Mouse (Mus musculus) embryonic fibroblast, embryonic 13.5 days (primary cell): ENCODE results near the gene Chit1. TPM values are rescaled to one million over a fixed set of nuclear protein-coding genes. Genes with fewer than 3 reads are reported as not detected.

Experiments used
- H3K27ac ChIP-seq: 2 replicates; pipeline ENCODE4 v1.5.1; 2012; ENCODE audit warnings: low read length, control low read depth, inconsistent platforms; ENCODE audit not compliant: insufficient read depth
- H3K4me1 ChIP-seq: 2 replicates; pipeline ENCODE4 v1.6.1; 2011; ENCODE audit warnings: low read length; ENCODE audit not compliant: control insufficient read depth, insufficient read depth
- H3K4me3 ChIP-seq: 2 replicates; pipeline ENCODE4 v1.5.1; 2011; ENCODE audit warnings: mild to moderate bottlenecking, control low read depth, low read length; ENCODE audit not compliant: insufficient read depth
- CTCF ChIP-seq: IDR thresholded peaks from 2 replicates; pipeline ENCODE4 v1.5.1; 2011; ENCODE audit warnings: mild to moderate bottlenecking, control low read depth, low read length, moderate library complexity, borderline replicate concordance; ENCODE audit not compliant: insufficient read depth
- POLR2A ChIP-seq: IDR thresholded peaks from 2 replicates; pipeline ENCODE4 v1.6.1; 2011; ENCODE audit warnings: low read depth, mild to moderate bottlenecking, control low read depth, low read length, moderate library complexity
- polyA plus RNA-seq: library from polyadenylated mRNA; stranded (reverse); fragments of >200 nt; gene quantifications from 2 replicates; pipeline ENCODE4 v1.2.4, GENCODE M21; 2011; ENCODE audit warnings: low read depth; ENCODE audit not compliant: missing spikeins, insufficient read length

Gene Chit1
- polyA plus RNA-seq, 1 experiment: not detected

- no peak for TF ChIP-seq CTCF
- TF ChIP-seq POLR2A: peak; percentile 74
- Histone ChIP-seq H3K4me1 (peaks cover 26% of the 10 kb centered on the region), H3K4me3 (peak overlapping the region; percentile 8)
These were observed 12.1 kb upstream of the Chit1 start for GRCm38 (mm10) chr1:134098726-134099515.

DNA sequence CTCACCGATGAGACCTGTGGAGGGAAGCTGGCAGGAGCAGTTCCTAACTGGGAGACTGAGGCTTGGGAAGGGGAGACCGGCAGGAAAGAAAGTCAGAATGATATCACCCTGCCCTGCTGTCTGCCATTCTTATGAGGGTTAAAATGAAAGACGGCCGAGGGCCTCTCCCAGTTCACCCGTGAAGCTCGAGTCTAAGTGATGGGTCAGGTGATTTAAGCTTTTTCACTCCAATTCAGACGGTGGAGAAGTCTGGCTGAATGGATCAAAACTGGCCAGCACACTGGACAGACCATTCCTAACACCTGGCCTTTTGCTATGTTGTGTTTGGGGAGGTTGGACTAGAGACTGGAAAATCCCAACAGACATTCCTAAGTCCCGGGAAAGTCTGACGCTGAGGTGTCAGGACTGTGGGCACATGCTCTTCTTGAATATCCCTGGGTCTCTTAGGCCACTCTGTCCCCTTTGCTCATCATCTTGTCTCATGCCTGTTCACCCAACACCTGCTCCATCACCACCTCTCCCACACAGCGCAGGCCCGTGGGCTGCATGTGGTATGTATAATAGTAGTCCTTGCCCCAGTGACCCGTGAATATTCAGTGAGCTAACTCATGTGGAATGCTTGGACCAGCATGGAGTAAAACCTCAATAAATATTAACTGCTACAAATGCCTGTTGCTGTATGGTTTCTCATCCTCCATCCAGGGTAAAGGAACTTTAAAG is 11.4 kb upstream of the Chit1 start:
- TF ChIP-seq POLR2A: peak; percentile 83
- TF ChIP-seq CTCF: no peak

More at GRCm38 (mm10) chr1:134098726-134099515, 12.1 kb upstream of the Chit1 start:
- peak overlapping the region; percentile 97 for H3K27ac ChIP-seq

DNA sequence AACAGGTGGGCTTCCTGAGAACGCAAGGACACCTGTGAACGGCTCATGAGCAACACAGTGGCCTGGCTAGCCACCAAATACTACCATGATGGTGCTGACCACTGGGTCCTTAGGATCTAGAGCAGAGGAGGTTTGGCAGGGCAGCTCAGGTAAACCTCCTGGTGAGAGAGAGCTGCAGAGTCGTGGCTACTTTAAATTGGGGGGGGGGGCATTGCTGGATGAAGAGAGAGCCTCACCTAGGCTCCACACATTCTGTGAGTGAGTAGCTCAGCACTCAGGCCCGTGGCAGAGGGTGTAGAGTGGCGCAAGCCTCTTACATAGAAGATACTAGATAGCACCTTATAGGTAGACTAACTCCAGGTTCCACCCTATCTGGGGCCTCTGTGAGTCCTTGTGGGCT is 10.6 kb upstream of the Chit1 start:
- Histone ChIP-seq H3K4me3 (no peak overlapping the region), H3K4me1 (peaks cover 24% of the 10 kb centered on the region), H3K27ac (peak overlapping the region; percentile 97)
- TF ChIP-seq CTCF: no peak
- no peak for TF ChIP-seq POLR2A

More for the DNA sequence above, 11.4 kb upstream of the Chit1 start:
- Histone ChIP-seq H3K4me1 (peaks cover 24% of the 10 kb centered on the region), H3K4me3 (peak overlapping the region; percentile 8), H3K27ac (peak overlapping the region; percentile 97)

- Histone ChIP-seq H3K27ac (peak overlapping the region; percentile 97), H3K4me1 (peaks cover 22% of the 10 kb centered on the region), H3K4me3 (no peak overlapping the region)
- no peak for TF ChIP-seq POLR2A
- TF ChIP-seq CTCF: no peak
These were observed 10.1 kb upstream of the Chit1 start for GRCm38 (mm10) chr1:134100928-134101327.

DNA sequence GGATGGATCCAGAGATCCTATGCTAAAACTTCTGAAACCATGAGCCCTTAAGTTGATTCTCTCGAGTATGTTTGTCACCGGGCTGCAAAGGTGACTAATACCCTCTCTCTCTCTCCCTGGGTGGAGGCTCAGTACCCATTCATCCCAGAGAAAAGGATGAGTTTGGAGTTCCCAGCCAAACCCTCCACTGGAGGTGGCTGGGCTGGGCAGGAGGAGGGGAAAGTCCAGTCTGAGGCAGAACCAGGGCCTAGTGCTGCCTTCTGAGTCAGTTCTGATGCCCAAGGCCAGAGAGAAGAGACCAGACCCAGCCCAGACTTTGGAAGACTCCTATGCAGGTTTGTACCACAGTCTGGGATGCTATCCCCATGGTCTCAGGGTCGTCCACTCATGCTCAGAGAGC is 9.4 kb upstream of the Chit1 start:
- H3K4me1 ChIP-seq: peaks cover 17% of the 10 kb centered on the region
- H3K4me3 ChIP-seq: no peak overlapping the region
- TF ChIP-seq POLR2A (peak; percentile 22; the same call in 1 of the 2 replicates), CTCF (no peak)
- peak overlapping the region; percentile 97 for H3K27ac ChIP-seq

DNA sequence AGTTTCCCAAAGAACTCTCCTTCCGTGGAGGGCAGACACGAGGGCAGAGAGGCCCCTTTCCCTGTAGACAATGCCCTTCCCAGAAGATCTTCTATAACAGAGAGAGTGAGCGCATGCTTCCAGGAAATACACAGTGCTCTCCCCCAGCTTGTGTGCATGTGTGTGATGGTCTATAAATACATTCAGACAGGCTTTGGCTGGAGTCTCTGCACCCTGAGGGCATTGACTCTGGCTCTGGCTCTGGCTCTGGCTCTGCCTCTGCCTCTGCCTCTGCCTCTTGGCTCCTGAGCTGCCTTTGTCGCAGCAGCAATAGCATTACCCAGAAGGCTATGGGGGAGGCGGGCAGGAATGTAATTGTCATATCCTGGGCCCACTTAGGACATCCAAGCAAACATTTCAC is 7.2 kb upstream of the Chit1 start:
- H3K27ac ChIP-seq: no peak overlapping the region
- H3K4me1 ChIP-seq: peaks cover 4% of the 10 kb centered on the region
- no peak overlapping the region for H3K4me3 ChIP-seq
- TF ChIP-seq CTCF (no peak), POLR2A (no peak)

- no peak overlapping the region for H3K27ac ChIP-seq
- H3K4me1 ChIP-seq: peaks cover 4% of the 10 kb centered on the region
- H3K4me3 ChIP-seq: no peak overlapping the region
- TF ChIP-seq CTCF (no peak), POLR2A (no peak)
These were observed 5.8 kb upstream of the Chit1 start for GRCm38 (mm10) chr1:134105043-134105763.

- Histone ChIP-seq H3K4me3 (no peak overlapping the region), H3K27ac (no peak overlapping the region)
- TF ChIP-seq CTCF (no peak), POLR2A (no peak)
These were observed 5.1 kb upstream of the Chit1 start for GRCm38 (mm10) chr1:134105764-134106430.

DNA sequence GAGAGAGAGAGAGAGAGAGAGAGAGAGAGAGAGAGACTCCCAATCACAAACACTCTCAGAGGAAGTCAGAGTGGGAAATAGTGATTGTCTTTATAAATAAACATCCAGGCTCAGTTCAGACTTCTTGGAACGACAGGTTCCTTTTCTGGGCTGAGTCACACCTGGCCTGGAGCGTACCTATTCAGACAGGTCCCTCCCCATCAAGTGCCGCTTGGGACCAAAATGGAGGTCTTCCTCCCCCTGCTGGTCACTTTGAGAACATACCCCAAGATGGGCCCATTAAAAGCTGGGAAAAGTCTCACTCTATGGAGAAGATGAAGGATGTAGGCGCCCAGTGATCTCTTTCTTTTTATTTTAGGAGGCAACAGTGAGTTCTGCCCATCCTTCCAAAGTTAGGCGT is 4.3 kb upstream of the Chit1 start:
- TF ChIP-seq CTCF (peak; percentile 54; the same call in 1 of the 2 replicates), POLR2A (no peak)
- H3K4me1 ChIP-seq: no peaks in the 10 kb centered on the region; the same call in 1 of the 2 replicates
- no peak overlapping the region for H3K4me3 ChIP-seq
- H3K27ac ChIP-seq: no peak overlapping the region

More at GRCm38 (mm10) chr1:134105764-134106430, 5.1 kb upstream of the Chit1 start:
- H3K4me1 ChIP-seq: no peaks in the 10 kb centered on the region; the same call in none of the 2 replicates
